Mouse (Mus musculus): ENCODE measurements around the gene Il12rb1. TPM values are rescaled to one million over a fixed set of nuclear protein-coding genes. Genes with fewer than 3 reads are reported as not detected.

The Il12rb1 gene
- polyA plus RNA-seq, 1 experiment, result 1.8 TPM

GRCm38 (mm10) chr8:70823802-70824201 lies 15.6 kb downstream of the Il12rb1 start:
- WGBS, result 79% methylated on average over 7 of the region's 7 CpGs
- Histone ChIP-seq H3K27ac (ENCODE audit: insufficient read depth, low read length) (no peak overlapping the region), H3K4me3 (replicated peaks; ENCODE audit: insufficient read depth, low read depth, low read length) (no peak overlapping the region), H3K27me3 (ENCODE audit: control insufficient read depth, insufficient read depth, low read length) (no peaks in the 10 kb centered on the region; the same call in 1 of the 2 replicates), H3K4me1 (ENCODE audit: control insufficient read depth, insufficient read depth, low read length) (no peaks in the 10 kb centered on the region)
- TF ChIP-seq POLR2A (IDR thresholded peaks at IDR 0.05; ENCODE audit: borderline replicate concordance, insufficient read depth, low read length) (no peak), CTCF (IDR thresholded peaks at IDR 0.05; ENCODE audit: borderline replicate concordance, insufficient read depth, low read depth, low read length) (no peak)
- DNase-seq, result no peak

GRCm38 (mm10) chr8:70825816-70826215 lies 17.6 kb downstream of the Il12rb1 start:
- Histone ChIP-seq H3K27ac (ENCODE audit: insufficient read depth, low read length) (no peak overlapping the region), H3K4me1 (ENCODE audit: control insufficient read depth, insufficient read depth, low read length) (no peaks in the 10 kb centered on the region), H3K27me3 (ENCODE audit: control insufficient read depth, insufficient read depth, low read length) (no peaks in the 10 kb centered on the region), H3K4me3 (replicated peaks; ENCODE audit: insufficient read depth, low read depth, low read length) (no peak overlapping the region)
- DNase-seq, result no peak
- 37% methylated on average over 8 of the region's 8 CpGs for WGBS
- TF ChIP-seq CTCF (IDR thresholded peaks at IDR 0.05; ENCODE audit: borderline replicate concordance, insufficient read depth, low read depth, low read length) (no peak), POLR2A (IDR thresholded peaks at IDR 0.05; ENCODE audit: borderline replicate concordance, insufficient read depth, low read length) (no peak)

- Histone ChIP-seq H3K27ac (ENCODE audit: insufficient read depth, low read length) (no peak overlapping the region), H3K4me1 (ENCODE audit: control insufficient read depth, insufficient read depth, low read length) (no peaks in the 10 kb centered on the region), H3K4me3 (replicated peaks; ENCODE audit: insufficient read depth, low read depth, low read length) (no peak overlapping the region), H3K27me3 (ENCODE audit: control insufficient read depth, insufficient read depth, low read length) (no peaks in the 10 kb centered on the region)
- no peak for TF ChIP-seq POLR2A (IDR thresholded peaks at IDR 0.05; ENCODE audit: borderline replicate concordance, insufficient read depth, low read length)
- TF ChIP-seq CTCF (IDR thresholded peaks at IDR 0.05; ENCODE audit: borderline replicate concordance, insufficient read depth, low read depth, low read length), result no peak
- 98% methylated on average over 2 of the region's 2 CpGs for WGBS
- no peak for DNase-seq
These were observed 18.8 kb downstream of the Il12rb1 start for GRCm38 (mm10) chr8:70827010-70827409.

- TF ChIP-seq CTCF (IDR thresholded peaks at IDR 0.05; ENCODE audit: borderline replicate concordance, insufficient read depth, low read depth, low read length), result no peak
- no peak for TF ChIP-seq POLR2A (IDR thresholded peaks at IDR 0.05; ENCODE audit: borderline replicate concordance, insufficient read depth, low read length)
- no peak for DNase-seq
- H3K27me3 ChIP-seq (ENCODE audit: control insufficient read depth, insufficient read depth, low read length), result no peaks in the 10 kb centered on the region
- 97% methylated on average over 1 of the region's 1 CpGs for WGBS
- H3K27ac ChIP-seq (ENCODE audit: insufficient read depth, low read length), result no peak overlapping the region
- H3K4me1 ChIP-seq (ENCODE audit: control insufficient read depth, insufficient read depth, low read length), result no peaks in the 10 kb centered on the region
- no peak overlapping the region for H3K4me3 ChIP-seq (replicated peaks; ENCODE audit: insufficient read depth, low read depth, low read length)
These were observed 19.5 kb downstream of the Il12rb1 start for GRCm38 (mm10) chr8:70827796-70828195.

GRCm38 (mm10) chr8:70831517-70831916 lies 23.3 kb downstream of the Il12rb1 start:
- Histone ChIP-seq H3K4me3 (replicated peaks; ENCODE audit: insufficient read depth, low read depth, low read length) (no peak overlapping the region), H3K27ac (ENCODE audit: insufficient read depth, low read length) (no peak overlapping the region), H3K4me1 (ENCODE audit: control insufficient read depth, insufficient read depth, low read length) (no peaks in the 10 kb centered on the region), H3K27me3 (ENCODE audit: control insufficient read depth, insufficient read depth, low read length) (no peaks in the 10 kb centered on the region)
- WGBS, result 75% methylated on average over 8 of the region's 8 CpGs
- TF ChIP-seq CTCF (IDR thresholded peaks at IDR 0.05; ENCODE audit: borderline replicate concordance, insufficient read depth, low read depth, low read length) (no peak), POLR2A (IDR thresholded peaks at IDR 0.05; ENCODE audit: borderline replicate concordance, insufficient read depth, low read length) (no peak)
- no peak for DNase-seq

- H3K4me3 ChIP-seq (replicated peaks; ENCODE audit: insufficient read depth, low read depth, low read length), result no peak overlapping the region
- TF ChIP-seq CTCF (IDR thresholded peaks at IDR 0.05; ENCODE audit: borderline replicate concordance, insufficient read depth, low read depth, low read length) (no peak), POLR2A (IDR thresholded peaks at IDR 0.05; ENCODE audit: borderline replicate concordance, insufficient read depth, low read length) (no peak)
- peak overlapping the region; percentile 34; the same call in 1 of the 2 replicates for H3K27ac ChIP-seq (ENCODE audit: insufficient read depth, low read length)
These were observed 24.1 kb downstream of the Il12rb1 start for GRCm38 (mm10) chr8:70832371-70832770.

GRCm38 (mm10) chr8:70833018-70833482 lies 24.8 kb downstream of the Il12rb1 start:
- TF ChIP-seq CTCF (IDR thresholded peaks at IDR 0.05; ENCODE audit: borderline replicate concordance, insufficient read depth, low read depth, low read length), result no peak
- no peak for TF ChIP-seq POLR2A (IDR thresholded peaks at IDR 0.05; ENCODE audit: borderline replicate concordance, insufficient read depth, low read length)
- peak overlapping the region; percentile 34; the same call in 1 of the 2 replicates for H3K27ac ChIP-seq (ENCODE audit: insufficient read depth, low read length)
- no peaks in the 10 kb centered on the region for H3K27me3 ChIP-seq (ENCODE audit: control insufficient read depth, insufficient read depth, low read length)
- 53% methylated on average over 9 of the region's 9 CpGs for WGBS
- no peak for DNase-seq
- no peak overlapping the region for H3K4me3 ChIP-seq (replicated peaks; ENCODE audit: insufficient read depth, low read depth, low read length)
- H3K4me1 ChIP-seq (ENCODE audit: control insufficient read depth, insufficient read depth, low read length), result no peaks in the 10 kb centered on the region; the same call in 1 of the 2 replicates

More at GRCm38 (mm10) chr8:70832371-70832770, 24.1 kb downstream of the Il12rb1 start:
- 59% methylated on average over 11 of the region's 11 CpGs for WGBS
- no peaks in the 10 kb centered on the region; the same call in 1 of the 2 replicates for H3K4me1 ChIP-seq (ENCODE audit: control insufficient read depth, insufficient read depth, low read length)
- no peak for DNase-seq
- H3K27me3 ChIP-seq (ENCODE audit: control insufficient read depth, insufficient read depth, low read length), result no peaks in the 10 kb centered on the region

GRCm38 (mm10) chr8:70833520-70833919 lies 25.3 kb downstream of the Il12rb1 start:
- Histone ChIP-seq H3K4me1 (ENCODE audit: control insufficient read depth, insufficient read depth, low read length) (peaks cover 1% of the 10 kb centered on the region), H3K4me3 (replicated peaks; ENCODE audit: insufficient read depth, low read depth, low read length) (no peak overlapping the region), H3K27me3 (ENCODE audit: control insufficient read depth, insufficient read depth, low read length) (no peaks in the 10 kb centered on the region), H3K27ac (ENCODE audit: insufficient read depth, low read length) (peak overlapping the region; percentile 50; the same call in 1 of the 2 replicates)
- WGBS, result 14% methylated on average over 15 of the region's 15 CpGs
- DNase-seq, result peak; percentile 50 to 53
- TF ChIP-seq POLR2A (IDR thresholded peaks at IDR 0.05; ENCODE audit: borderline replicate concordance, insufficient read depth, low read length), result no peak
- TF ChIP-seq CTCF (IDR thresholded peaks at IDR 0.05; ENCODE audit: borderline replicate concordance, insufficient read depth, low read depth, low read length), result no peak
